Mouse (Mus musculus): ENCODE measurements around the gene Tac2. TPM values are rescaled to one million over a fixed set of nuclear protein-coding genes. Genes with fewer than 3 reads are reported as not detected.
A peak's percentile ranks its signal among the peaks of the same experiment; 100 is the strongest.

Gene Tac2
- total RNA-seq, 2 experiments from 2014 or later: 0.38 TPM; not detected in 1

- no peak for DNase-seq
Measured at GRCm38 (mm10) chr10:127728437-127728836, 4.2 kb downstream of the Tac2 start.

GRCm38 (mm10) chr10:127730285-127730932, 6.1 kb downstream of the Tac2 start:
- no peak for DNase-seq

- no peak for DNase-seq
Measured at GRCm38 (mm10) chr10:127730933-127731310, 6.6 kb downstream of the Tac2 start.

- no peak for DNase-seq
Measured at GRCm38 (mm10) chr10:127731397-127731796, 7.1 kb downstream of the Tac2 start.

- DNase-seq: no peak
Measured at GRCm38 (mm10) chr10:127734434-127734833, 10.2 kb downstream of the Tac2 start.

- DNase-seq: no peak
Measured at GRCm38 (mm10) chr10:127736266-127736665, 12.0 kb downstream of the Tac2 start.

- no peak for DNase-seq
Measured at GRCm38 (mm10) chr10:127736916-127737315, 12.6 kb downstream of the Tac2 start.

GRCm38 (mm10) chr10:127737552-127737951, 13.3 kb downstream of the Tac2 start:
- no peak for DNase-seq

- DNase-seq: no peak
Measured at GRCm38 (mm10) chr10:127738151-127738882, 14.0 kb downstream of the Tac2 start.

GRCm38 (mm10) chr10:127739083-127739660, 14.9 kb downstream of the Tac2 start, which contains the start of gene Zbtb39:
Gene Zbtb39 (plus strand): TSS chr10:127739538.
- peak; percentile 89 for DNase-seq

- DNase-seq: no peak
Measured at GRCm38 (mm10) chr10:127739661-127740161, 15.4 kb downstream of the Tac2 start.

- peak; percentile 59 for DNase-seq
Measured at GRCm38 (mm10) chr10:127744661-127745060, 20.4 kb downstream of the Tac2 start.

- DNase-seq: no peak
Measured at GRCm38 (mm10) chr10:127745886-127746285, 21.6 kb downstream of the Tac2 start.

- no peak for DNase-seq
Measured at GRCm38 (mm10) chr10:127747254-127747653, 23.0 kb downstream of the Tac2 start.

- no peak for DNase-seq
Measured at GRCm38 (mm10) chr10:127748847-127749612, 24.8 kb downstream of the Tac2 start.

GRCm38 (mm10) chr10:127750136-127750777, 26.0 kb downstream of the Tac2 start:
- no peak for DNase-seq

GRCm38 (mm10) chr10:127751548-127751947, 27.3 kb downstream of the Tac2 start, which contains the start of gene Gpr182:
Gene Gpr182 (minus strand): TSS chr10:127751732.
- no peak for DNase-seq

GRCm38 (mm10) chr10:127754566-127755166, 30.4 kb downstream of the Tac2 start:
- no peak for DNase-seq

GRCm38 (mm10) chr10:127755246-127755645, 31.0 kb downstream of the Tac2 start:
- DNase-seq: no peak

GRCm38 (mm10) chr10:127755770-127756468, 31.6 kb downstream of the Tac2 start:
- DNase-seq: no peak
